Mouse (Mus musculus) midbrain, embryonic 11.5 days (tissue): Measurements from ENCODE around the gene Zfp771. TPM values are rescaled to one million over a fixed set of nuclear protein-coding genes. Genes with fewer than 3 reads are reported as not detected.
A peak's percentile ranks its signal among the peaks of the same experiment; 100 is the strongest.

Experiments used
- ATAC-seq: fragments of 200-750 bp; cut with Nextera tagmentation; 2 replicates; pipeline ENCODE4 v1.8.0; 2017; ENCODE audit warnings: moderate TSS enrichment, moderate library complexity; ENCODE audit not compliant: low FRiP score
- DNase-seq: peaks from one replicate; pipeline ENCODE4 v3.0.0; 2015; ENCODE audit warnings: low spot score; ENCODE audit errors: missing footprints
- H3K27ac ChIP-seq: fragments of 300-500 bp; sonication (generic); 2 replicates; pipeline ENCODE4 v1.5.1; 2014; ENCODE audit warnings: low read depth, low read length
- H3K27me3 ChIP-seq: fragments of 300-500 bp; sonication (generic); 2 replicates; pipeline ENCODE4 v1.6.1; 2014; ENCODE audit warnings: mild to moderate bottlenecking, low read length, moderate library complexity, mixed read lengths; ENCODE audit not compliant: control insufficient read depth, insufficient read depth
- H3K36me3 ChIP-seq: fragments of 300-500 bp; sonication (generic); 2 replicates; pipeline ENCODE4 v1.6.1; 2014; ENCODE audit warnings: mild to moderate bottlenecking, low read length, moderate library complexity, mixed read lengths; ENCODE audit not compliant: control insufficient read depth, insufficient read depth
- H3K4me1 ChIP-seq: fragments of 300-500 bp; sonication (generic); 2 replicates; pipeline ENCODE4 v1.6.1; 2014; ENCODE audit warnings: low read length; ENCODE audit not compliant: control insufficient read depth, insufficient read depth
- H3K4me2 ChIP-seq: fragments of 300-500 bp; sonication (generic); 2 replicates; pipeline ENCODE4 v1.6.1; 2014; ENCODE audit warnings: mild to moderate bottlenecking, moderate library complexity
- H3K4me3 ChIP-seq: fragments of 300-500 bp; sonication (generic); 2 replicates; pipeline ENCODE4 v1.5.1; 2014; ENCODE audit warnings: low read depth, low read length
- H3K9ac ChIP-seq: fragments of 300-500 bp; sonication (generic); 2 replicates; pipeline ENCODE4 v1.6.1; 2014; ENCODE audit warnings: low read length
- H3K9me3 ChIP-seq: fragments of 300-500 bp; sonication (generic); 2 replicates; pipeline ENCODE4 v1.6.1; 2016; ENCODE audit warnings: low read length; ENCODE audit not compliant: control insufficient read depth
- WGBS: fragments of 180-500 bp; shearing (Covaris S2); extraction: QIAGEN DNeasy Blood & Tissue Kit; methylation state at CpG from one replicate; pipeline ENCODE4 v1.1.7; 2014; 5-methylcytosine and 5-hydroxymethylcytosine counted together
- polyA plus RNA-seq: library from polyadenylated mRNA; unstranded; fragments of >200 nt; fragmentation: Nextera tagmentation; extraction: Ambion mirVana; gene quantifications from 2 replicates; pipeline ENCODE4 v1.2.1, GENCODE M21; 2014

The Zfp771 gene
- polyA plus RNA-seq, 1 experiment from 2014 or later, result 49.3 TPM

- Histone ChIP-seq H3K36me3 (no peaks in the 10 kb centered on the region), H3K4me1 (peaks cover 17% of the 10 kb centered on the region), H3K27me3 (no peaks in the 10 kb centered on the region), H3K27ac (no peak overlapping the region), H3K9me3 (no peaks in the 10 kb centered on the region), H3K4me3 (no peak overlapping the region), H3K4me2 (no peak overlapping the region), H3K9ac (no peak overlapping the region)
- DNase-seq, result no peak
- ATAC-seq, result no peak
- 88% methylated on average over 2 of the region's 2 CpGs for WGBS
Measured at GRCm38 (mm10) chr7:127255965-127256364, 11.9 kb downstream of the Zfp771 start.

GRCm38 (mm10) chr7:127256518-127256917 lies 12.4 kb downstream of the Zfp771 start:
- no peak for ATAC-seq
- H3K27me3 ChIP-seq, result no peaks in the 10 kb centered on the region

GRCm38 (mm10) chr7:127259186-127259905 lies 15.3 kb downstream of the Zfp771 start:
- peak overlapping the region; percentile 59 for H3K4me3 ChIP-seq

More at GRCm38 (mm10) chr7:127256518-127256917, 12.4 kb downstream of the Zfp771 start:
- no peak for DNase-seq
- Histone ChIP-seq H3K9ac (no peak overlapping the region), H3K36me3 (no peaks in the 10 kb centered on the region), H3K27ac (no peak overlapping the region), H3K4me3 (no peak overlapping the region), H3K9me3 (no peaks in the 10 kb centered on the region), H3K4me2 (no peak overlapping the region), H3K4me1 (peaks cover 20% of the 10 kb centered on the region)
- WGBS, result 89% methylated on average over 5 of the region's 5 CpGs

GRCm38 (mm10) chr7:127260309-127261111 lies 16.4 kb downstream of the Zfp771 start, which contains the start of gene Dctpp1:
Gene Dctpp1, minus strand, starts transcription at chr7:127260709.
- Histone ChIP-seq H3K4me1 (peaks cover 14% of the 10 kb centered on the region), H3K27me3 (no peaks in the 10 kb centered on the region), H3K4me2 (peak within 1 kb of the TSS; percentile 83), H3K9me3 (no peaks in the 10 kb centered on the region), H3K4me3 (peak within 1 kb of the TSS; percentile 59), H3K27ac (no peak within 1 kb of the TSS), H3K36me3 (no peaks in the 10 kb centered on the region), H3K9ac (peak within 1 kb of the TSS; percentile 77)
- under 1% methylated on average over 50 of the region's 50 CpGs for WGBS
- DNase-seq (peak; percentile 98), ATAC-seq (peak; percentile 99)

More at GRCm38 (mm10) chr7:127259186-127259905, 15.3 kb downstream of the Zfp771 start:
- H3K9ac ChIP-seq, result peak overlapping the region; percentile 77
- peak; percentile 72 for DNase-seq
- no peaks in the 10 kb centered on the region for H3K9me3 ChIP-seq
- no peak for ATAC-seq
- H3K4me2 ChIP-seq, result peak overlapping the region; percentile 83
- H3K27me3 ChIP-seq, result no peaks in the 10 kb centered on the region
- no peak overlapping the region for H3K27ac ChIP-seq
- H3K36me3 ChIP-seq, result no peaks in the 10 kb centered on the region
- peaks cover 20% of the 10 kb centered on the region for H3K4me1 ChIP-seq
- WGBS, result 74% methylated on average over 8 of the region's 8 CpGs

GRCm38 (mm10) chr7:127262218-127262961 lies 18.3 kb downstream of the Zfp771 start:
- no peak overlapping the region for H3K9ac ChIP-seq
- WGBS, result 85% methylated on average over 10 of the region's 10 CpGs
- no peak for ATAC-seq

GRCm38 (mm10) chr7:127263526-127263925 lies 19.5 kb downstream of the Zfp771 start:
- ATAC-seq (no peak), DNase-seq (peak; percentile 17)
- no peaks in the 10 kb centered on the region for H3K27me3 ChIP-seq
- no peak overlapping the region for H3K4me3 ChIP-seq
- H3K4me2 ChIP-seq, result no peak overlapping the region
- WGBS, result 82% methylated on average over 3 of the region's 3 CpGs
- no peaks in the 10 kb centered on the region; the same call in 1 of the 2 replicates for H3K9me3 ChIP-seq
- peaks cover 14% of the 10 kb centered on the region for H3K4me1 ChIP-seq
- H3K9ac ChIP-seq, result no peak overlapping the region
- no peak overlapping the region for H3K27ac ChIP-seq
- no peaks in the 10 kb centered on the region for H3K36me3 ChIP-seq

More at GRCm38 (mm10) chr7:127262218-127262961, 18.3 kb downstream of the Zfp771 start:
- DNase-seq, result peak; percentile 33
- H3K9me3 ChIP-seq, result no peaks in the 10 kb centered on the region
- H3K27me3 ChIP-seq, result no peaks in the 10 kb centered on the region
- no peak overlapping the region for H3K4me2 ChIP-seq
- no peak overlapping the region for H3K27ac ChIP-seq
- peaks cover 14% of the 10 kb centered on the region for H3K4me1 ChIP-seq
- H3K4me3 ChIP-seq, result no peak overlapping the region
- H3K36me3 ChIP-seq, result no peaks in the 10 kb centered on the region

GRCm38 (mm10) chr7:127270256-127270655 lies 26.2 kb downstream of the Zfp771 start:
- Histone ChIP-seq H3K4me1 (peaks cover 11% of the 10 kb centered on the region), H3K36me3 (0 out of 2 replicates have a peak, but pooled peaks cover 3% of the 10 kb centered on the region), H3K9me3 (no peaks in the 10 kb centered on the region; the same call in 1 of the 2 replicates), H3K9ac (no peak overlapping the region), H3K4me3 (no peak overlapping the region), H3K27me3 (no peaks in the 10 kb centered on the region), H3K27ac (no peak overlapping the region), H3K4me2 (no peak overlapping the region)
- 91% methylated on average over 2 of the region's 2 CpGs for WGBS
- DNase-seq (no peak), ATAC-seq (no peak)

GRCm38 (mm10) chr7:127270666-127271065 lies 26.6 kb downstream of the Zfp771 start:
- Histone ChIP-seq H3K27ac (no peak overlapping the region), H3K4me2 (no peak overlapping the region), H3K9ac (no peak overlapping the region), H3K36me3 (0 out of 2 replicates have a peak, but pooled peaks cover 3% of the 10 kb centered on the region), H3K27me3 (no peaks in the 10 kb centered on the region), H3K4me1 (peaks cover 11% of the 10 kb centered on the region), H3K9me3 (no peaks in the 10 kb centered on the region; the same call in 1 of the 2 replicates), H3K4me3 (no peak overlapping the region)
- ATAC-seq (no peak), DNase-seq (no peak)
- 93% methylated on average over 5 of the region's 5 CpGs for WGBS
